Mouse (Mus musculus) left cerebral cortex, adult 9 months (tissue): Measurements from ENCODE around the gene Dapk1.

Experiments
- DNase-seq, 2 experiments: peaks; one replicate each; pipeline ENCODE4 v3.0.0; 2022; ENCODE audit warnings: low spot score in 2 of 2

Gene Dapk1

GRCm38 (mm10) chr13:60615057-60615650 is 13.4 kb downstream of the Dapk1 start:
- no peak for DNase-seq

GRCm38 (mm10) chr13:60616036-60616435 is 14.3 kb downstream of the Dapk1 start:
- no peak for DNase-seq

GRCm38 (mm10) chr13:60618287-60618686 is 16.5 kb downstream of the Dapk1 start:
- DNase-seq, result no peak

GRCm38 (mm10) chr13:60619723-60620122 is 18.0 kb downstream of the Dapk1 start:
- DNase-seq, result no peak

GRCm38 (mm10) chr13:60621411-60621965 is 19.7 kb downstream of the Dapk1 start:
- DNase-seq, result no peak

GRCm38 (mm10) chr13:60625581-60625980 is 23.8 kb downstream of the Dapk1 start:
- no peak for DNase-seq

GRCm38 (mm10) chr13:60627843-60628656 is 26.3 kb downstream of the Dapk1 start:
- DNase-seq, result no peak

- no peak for DNase-seq
Measured at GRCm38 (mm10) chr13:60628657-60628950, 26.9 kb downstream of the Dapk1 start.

GRCm38 (mm10) chr13:60629419-60629818 is 27.7 kb downstream of the Dapk1 start:
- DNase-seq, result no peak

- DNase-seq, result no peak
Measured at GRCm38 (mm10) chr13:60633945-60634344, 32.2 kb downstream of the Dapk1 start.

- DNase-seq, result no peak
Measured at GRCm38 (mm10) chr13:60635636-60636035, 33.9 kb downstream of the Dapk1 start.

GRCm38 (mm10) chr13:60639482-60640055 is 37.8 kb downstream of the Dapk1 start:
- peak in 1 of 2 experiments; percentile 48 for DNase-seq

GRCm38 (mm10) chr13:60640420-60640819 is 38.7 kb downstream of the Dapk1 start:
- no peak for DNase-seq

- DNase-seq, result no peak
Measured at GRCm38 (mm10) chr13:60644457-60644889, 42.7 kb downstream of the Dapk1 start.

- no peak for DNase-seq
Measured at GRCm38 (mm10) chr13:60646791-60647190, 45.0 kb downstream of the Dapk1 start.

GRCm38 (mm10) chr13:60648350-60648749 is 46.6 kb downstream of the Dapk1 start:
- DNase-seq, result no peak

- DNase-seq, result no peak
Measured at GRCm38 (mm10) chr13:60650000-60650399, 48.3 kb downstream of the Dapk1 start.

GRCm38 (mm10) chr13:60654017-60654565 is 52.3 kb downstream of the Dapk1 start:
- no peak for DNase-seq

GRCm38 (mm10) chr13:60655246-60655645 is 53.5 kb downstream of the Dapk1 start:
- DNase-seq, result no peak

GRCm38 (mm10) chr13:60659600-60659999 is 57.9 kb downstream of the Dapk1 start:
- DNase-seq, result no peak

- no peak for DNase-seq
Measured at GRCm38 (mm10) chr13:60660056-60660455, 58.3 kb downstream of the Dapk1 start.

- DNase-seq, result no peak
Measured at GRCm38 (mm10) chr13:60660711-60661261, 59.0 kb downstream of the Dapk1 start.
